Mouse (Mus musculus): ENCODE measurements around the gene Sf3b2. TPM values are rescaled to one million over a fixed set of nuclear protein-coding genes. Genes with fewer than 3 reads are reported as not detected.

Gene Sf3b2
- polyA plus RNA-seq, 1 experiment from 2014 or later, result 406 TPM

DNA sequence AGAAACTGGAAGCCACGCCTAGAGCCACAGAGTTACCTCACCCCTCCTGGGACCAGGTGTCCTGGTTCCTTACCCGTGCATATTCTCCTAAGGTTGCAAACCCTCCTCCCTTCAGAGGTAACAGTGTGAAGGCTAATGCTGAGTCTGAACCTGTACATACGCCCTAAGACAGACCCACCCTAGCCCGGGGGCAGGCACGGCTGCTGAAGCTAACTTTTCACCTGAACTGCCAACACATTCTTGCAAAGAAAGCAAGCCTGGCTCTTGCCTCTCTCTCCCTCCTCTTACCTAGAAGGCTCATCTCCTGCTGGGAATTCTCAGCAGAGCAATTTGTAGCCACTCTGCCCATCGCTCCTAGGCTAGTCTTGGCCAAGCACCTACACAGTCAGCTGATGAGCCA is 5.3 kb upstream of the Sf3b2 start:
- H3K9me3 ChIP-seq, result no peaks in the 10 kb centered on the region
- no peak overlapping the region for H3K27ac ChIP-seq
- peaks cover 22% of the 10 kb centered on the region for H3K4me1 ChIP-seq
- WGBS, result 73% methylated on average over 6 of the region's 6 CpGs
- no peak for ATAC-seq (ENCODE audit: insufficient number of reproducible peaks, insufficient read depth, low FRiP score, low TSS enrichment)
- H3K4me3 ChIP-seq, result no peak overlapping the region
- H3K9ac ChIP-seq, result no peak overlapping the region
- no peaks in the 10 kb centered on the region for H3K36me3 ChIP-seq
- H3K4me2 ChIP-seq (replicated peaks), result no peak overlapping the region
- no peaks in the 10 kb centered on the region for H3K27me3 ChIP-seq

DNA sequence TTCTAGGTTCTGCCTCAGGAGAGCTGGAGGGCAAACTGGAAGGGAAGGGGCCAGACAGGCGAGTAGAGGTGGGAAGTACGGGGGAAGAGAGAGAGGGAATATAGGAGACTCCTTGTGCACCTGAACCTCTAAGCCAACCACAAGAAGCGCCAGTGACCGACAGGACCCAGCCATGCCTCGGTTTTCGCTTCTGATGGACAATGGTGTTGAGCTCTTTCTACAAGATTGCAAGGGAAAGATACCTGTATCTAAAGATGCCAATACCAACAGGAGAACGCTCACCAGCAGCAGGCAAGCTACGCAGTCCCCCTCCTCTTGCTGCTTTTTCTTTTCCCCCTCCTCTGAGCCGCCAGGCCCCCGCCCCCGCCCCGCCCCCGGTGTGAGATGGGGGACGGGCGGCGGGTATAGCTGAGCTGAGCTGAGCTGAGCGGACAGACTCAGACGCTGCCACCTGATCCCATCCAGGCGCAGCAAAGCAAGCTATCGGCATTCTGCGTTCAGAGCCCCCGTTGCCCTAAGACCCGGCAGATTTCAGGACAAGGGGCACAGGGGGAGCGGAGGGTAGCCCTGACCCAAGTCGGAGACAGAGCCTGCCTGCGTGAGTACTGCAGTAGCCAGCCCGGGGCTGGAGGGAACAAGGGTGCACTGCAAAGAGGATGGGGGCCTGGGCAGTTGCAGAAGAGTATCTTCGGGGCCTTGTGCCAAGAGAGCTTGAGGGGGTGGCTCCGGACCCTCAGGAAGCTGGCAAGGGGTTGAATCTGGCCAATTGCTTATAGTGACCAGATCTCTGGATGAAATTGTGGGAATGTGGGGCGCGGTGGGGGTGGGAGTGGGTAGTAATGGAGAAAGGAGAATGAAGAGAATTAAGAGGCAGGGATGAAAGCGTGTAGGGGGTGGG is 2.9 kb upstream of the Sf3b2 start, which contains the start of gene Gal3st3:
Gene Gal3st3 (plus strand): TSS at position 429 of the 898 bp plus-strand sequence.
- WGBS, result 5% methylated on average over 32 of the region's 32 CpGs
- Histone ChIP-seq H3K27ac (peak within 1 kb of the TSS; percentile 56), H3K9me3 (no peaks in the 10 kb centered on the region), H3K27me3 (no peaks in the 10 kb centered on the region), H3K4me3 (peak within 1 kb of the TSS; percentile 48), H3K4me1 (peaks cover 32% of the 10 kb centered on the region), H3K4me2 (replicated peaks) (peak within 1 kb of the TSS; percentile 59), H3K9ac (peak within 1 kb of the TSS; percentile 69), H3K36me3 (peaks cover 7% of the 10 kb centered on the region)
- peak; percentile 44; the same call in 1 of the 2 replicates for ATAC-seq (ENCODE audit: insufficient number of reproducible peaks, insufficient read depth, low FRiP score, low TSS enrichment)

DNA sequence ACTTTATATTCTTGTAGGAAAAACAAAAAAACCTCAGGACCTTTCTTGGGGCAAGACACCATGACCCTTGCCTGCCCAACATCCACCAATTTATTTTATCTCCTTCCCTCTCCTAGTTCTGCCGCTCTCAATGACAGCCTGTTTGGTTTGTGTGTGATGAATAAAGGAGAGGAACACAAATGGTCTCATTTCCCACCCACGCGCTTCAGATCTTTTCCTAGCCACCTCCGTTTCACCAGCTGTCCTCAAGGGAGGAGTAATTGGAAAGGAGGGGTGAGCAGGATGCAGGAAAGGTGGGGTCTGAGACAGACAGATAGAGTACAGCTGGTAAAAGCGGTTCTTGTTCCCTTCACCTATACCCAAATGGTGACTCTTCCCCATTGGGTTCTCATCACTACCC is 1.4 kb upstream of the Sf3b2 start:
- no peak for ATAC-seq (ENCODE audit: insufficient number of reproducible peaks, insufficient read depth, low FRiP score, low TSS enrichment)
- no peaks in the 10 kb centered on the region for H3K27me3 ChIP-seq
- H3K4me2 ChIP-seq (replicated peaks), result no peak overlapping the region
- peaks cover 32% of the 10 kb centered on the region for H3K4me1 ChIP-seq
- 81% methylated on average over 5 of the region's 5 CpGs for WGBS
- no peak overlapping the region for H3K4me3 ChIP-seq
- H3K27ac ChIP-seq, result no peak overlapping the region
- no peaks in the 10 kb centered on the region for H3K9me3 ChIP-seq
- H3K9ac ChIP-seq, result no peak overlapping the region
- H3K36me3 ChIP-seq, result peaks cover 20% of the 10 kb centered on the region

DNA sequence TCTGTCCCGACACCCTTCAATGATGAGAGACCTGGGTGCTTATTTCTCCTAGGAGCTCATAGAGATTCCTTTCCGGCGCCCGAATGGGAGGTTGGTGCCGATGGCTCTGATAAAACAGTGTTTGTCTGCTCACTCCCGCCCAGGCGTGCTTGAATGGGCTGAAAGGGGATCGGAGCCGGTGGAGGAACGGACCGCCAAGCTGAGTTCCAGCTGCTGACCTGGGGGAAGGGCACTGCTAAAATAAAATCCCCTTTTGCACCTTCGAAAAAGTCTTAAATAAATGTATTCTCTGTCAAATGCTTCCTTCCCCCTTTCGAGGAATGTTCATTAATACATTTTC is 451 bp upstream of the Sf3b2 start:
- Histone ChIP-seq H3K27me3 (no peaks in the 10 kb centered on the region), H3K4me1 (peaks cover 32% of the 10 kb centered on the region), H3K27ac (peak overlapping the region; percentile 89), H3K4me2 (replicated peaks) (peak overlapping the region; percentile 67), H3K36me3 (peaks cover 28% of the 10 kb centered on the region), H3K9me3 (no peaks in the 10 kb centered on the region), H3K9ac (peak overlapping the region; percentile 80), H3K4me3 (peak overlapping the region; percentile 78)
- 6% methylated on average over 13 of the region's 13 CpGs for WGBS
- peak; percentile 39; the same call in 1 of the 2 replicates for ATAC-seq (ENCODE audit: insufficient number of reproducible peaks, insufficient read depth, low FRiP score, low TSS enrichment)

DNA sequence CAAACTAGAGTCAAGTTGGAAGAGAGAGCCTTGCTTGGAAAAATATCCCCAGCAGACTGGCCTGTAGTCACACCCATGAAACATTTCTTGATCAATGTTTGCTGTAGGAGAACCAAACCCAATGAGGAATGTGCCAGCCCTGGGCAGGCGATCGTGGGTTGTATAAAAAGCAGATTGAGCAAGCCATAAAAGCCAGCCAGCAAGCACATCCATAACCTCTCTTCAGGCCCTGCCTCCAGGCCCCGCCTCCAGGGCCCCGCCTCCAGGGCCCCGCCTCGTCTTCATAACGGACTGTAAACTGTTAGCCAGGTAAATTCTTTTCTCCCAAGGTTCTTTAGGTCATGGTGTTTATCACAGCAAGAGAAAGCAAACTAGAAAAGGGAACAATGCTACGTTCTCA is 16.9 kb downstream of the Sf3b2 start:
- H3K4me2 ChIP-seq (replicated peaks), result no peak overlapping the region
- H3K4me3 ChIP-seq, result no peak overlapping the region
- H3K9ac ChIP-seq, result no peak overlapping the region
- no peaks in the 10 kb centered on the region for H3K27me3 ChIP-seq
- no peak for ATAC-seq (ENCODE audit: insufficient number of reproducible peaks, insufficient read depth, low FRiP score, low TSS enrichment)
- H3K36me3 ChIP-seq, result peaks cover 83% of the 10 kb centered on the region
- no peak overlapping the region for H3K27ac ChIP-seq
- 86% methylated on average over 8 of the region's 8 CpGs for WGBS
- no peaks in the 10 kb centered on the region for H3K9me3 ChIP-seq
- H3K4me1 ChIP-seq, result peaks cover 11% of the 10 kb centered on the region

DNA sequence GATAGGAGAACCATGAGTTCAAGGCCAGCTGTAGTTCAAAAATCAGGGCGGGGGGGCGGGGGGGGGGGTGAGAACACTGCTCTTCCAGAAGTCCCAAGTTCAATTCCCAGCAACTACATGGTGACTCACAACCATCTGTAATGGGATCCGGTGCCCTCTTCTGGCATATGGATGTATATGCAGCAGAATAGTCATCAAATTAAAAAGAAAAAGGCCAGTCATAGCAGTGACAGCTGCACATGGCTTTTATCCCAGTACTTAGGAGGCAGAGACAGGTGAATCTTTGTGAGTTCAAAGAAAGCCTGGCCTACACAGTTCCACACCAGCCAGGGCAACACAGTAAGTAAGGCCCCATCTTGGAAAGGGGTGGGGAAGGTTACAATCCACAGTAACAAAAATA is 18.1 kb downstream of the Sf3b2 start:
- no peak overlapping the region for H3K9ac ChIP-seq
- H3K4me3 ChIP-seq, result no peak overlapping the region
- ATAC-seq (ENCODE audit: insufficient number of reproducible peaks, insufficient read depth, low FRiP score, low TSS enrichment), result no peak
- no peak overlapping the region for H3K27ac ChIP-seq
- WGBS, result 82% methylated on average over 3 of the region's 3 CpGs
- H3K4me2 ChIP-seq (replicated peaks), result no peak overlapping the region
- peaks cover 12% of the 10 kb centered on the region for H3K4me1 ChIP-seq
- H3K36me3 ChIP-seq, result peaks cover 72% of the 10 kb centered on the region
- H3K9me3 ChIP-seq, result no peaks in the 10 kb centered on the region
- no peaks in the 10 kb centered on the region for H3K27me3 ChIP-seq

DNA sequence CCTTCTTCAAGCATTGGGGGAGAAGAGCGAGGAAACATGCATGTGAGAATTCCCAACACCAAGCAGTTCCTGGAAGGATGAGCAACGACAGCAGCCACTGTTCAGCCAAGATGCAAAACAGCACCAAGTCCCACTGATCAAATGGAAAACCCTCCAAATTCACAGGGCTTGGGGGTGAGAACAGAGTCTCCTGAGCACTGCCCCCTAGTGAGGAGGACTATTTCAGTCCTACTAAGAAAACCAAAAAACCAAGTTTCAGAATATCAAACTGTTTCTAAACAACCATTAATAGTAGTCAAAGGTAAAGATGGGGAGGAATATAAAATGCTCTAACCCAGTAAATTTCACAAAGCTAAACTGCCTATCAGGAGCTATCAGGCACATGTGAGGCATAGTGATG is 18.7 kb downstream of the Sf3b2 start:
- Histone ChIP-seq H3K4me1 (peaks cover 18% of the 10 kb centered on the region), H3K9ac (no peak overlapping the region), H3K4me2 (replicated peaks) (no peak overlapping the region), H3K27ac (no peak overlapping the region), H3K9me3 (no peaks in the 10 kb centered on the region), H3K36me3 (peaks cover 66% of the 10 kb centered on the region), H3K27me3 (no peaks in the 10 kb centered on the region), H3K4me3 (no peak overlapping the region)
- no peak for ATAC-seq (ENCODE audit: insufficient number of reproducible peaks, insufficient read depth, low FRiP score, low TSS enrichment)
- 96% methylated on average over 2 of the region's 2 CpGs for WGBS

DNA sequence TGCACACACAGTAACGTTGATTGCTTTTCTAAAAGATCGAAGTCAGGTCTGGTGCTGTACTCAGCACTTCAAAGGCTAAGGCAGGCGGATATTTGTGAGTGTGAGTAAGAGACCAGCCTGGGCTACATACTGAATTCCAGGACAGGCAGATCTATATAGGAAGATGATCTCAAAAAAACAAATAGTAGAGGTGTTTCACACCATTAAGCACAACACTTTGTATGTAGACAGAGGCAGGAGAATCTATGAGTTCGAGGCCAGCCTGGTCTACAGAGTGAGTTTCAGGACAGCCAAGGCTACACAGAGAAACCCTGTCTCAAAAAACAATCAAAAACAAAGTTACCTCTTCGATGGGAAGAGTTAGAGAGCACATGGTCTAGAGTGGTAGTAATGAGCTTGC is 19.5 kb downstream of the Sf3b2 start:
- H3K27ac ChIP-seq, result no peak overlapping the region
- H3K9ac ChIP-seq, result no peak overlapping the region
- ATAC-seq (ENCODE audit: insufficient number of reproducible peaks, insufficient read depth, low FRiP score, low TSS enrichment), result no peak
- peaks cover 63% of the 10 kb centered on the region for H3K36me3 ChIP-seq
- no peak overlapping the region for H3K4me3 ChIP-seq
- no peaks in the 10 kb centered on the region for H3K9me3 ChIP-seq
- H3K4me2 ChIP-seq (replicated peaks), result no peak overlapping the region
- H3K4me1 ChIP-seq, result peaks cover 20% of the 10 kb centered on the region
- no peaks in the 10 kb centered on the region for H3K27me3 ChIP-seq
- WGBS, result 87% methylated on average over 5 of the region's 5 CpGs

DNA sequence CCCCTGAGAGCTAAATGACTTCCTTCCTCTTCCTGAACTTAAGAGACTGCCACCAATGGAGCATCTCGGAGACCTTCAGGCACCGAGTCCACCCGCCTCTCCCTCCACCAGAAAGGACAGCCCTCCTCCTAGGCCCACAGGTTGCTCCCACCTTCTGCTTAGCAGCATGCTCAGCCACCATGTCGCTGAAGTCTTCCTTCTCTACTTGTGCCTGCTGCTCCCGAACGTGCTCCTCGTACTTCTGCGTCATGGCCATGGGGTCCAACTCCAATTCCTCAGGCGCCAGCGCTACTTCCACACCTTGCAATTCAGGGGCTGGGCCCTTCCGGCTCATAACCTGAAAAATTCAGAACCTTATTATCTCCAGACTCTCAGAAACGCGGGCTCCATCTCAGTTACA is 20.6 kb downstream of the Sf3b2 start:
- Histone ChIP-seq H3K4me2 (replicated peaks) (no peak overlapping the region), H3K9me3 (no peaks in the 10 kb centered on the region), H3K9ac (no peak overlapping the region), H3K27ac (peak overlapping the region; percentile 50), H3K36me3 (peaks cover 55% of the 10 kb centered on the region), H3K4me3 (no peak overlapping the region), H3K27me3 (no peaks in the 10 kb centered on the region), H3K4me1 (peaks cover 22% of the 10 kb centered on the region)
- WGBS, result 92% methylated on average over 12 of the region's 13 CpGs
- ATAC-seq (ENCODE audit: insufficient number of reproducible peaks, insufficient read depth, low FRiP score, low TSS enrichment), result no peak

DNA sequence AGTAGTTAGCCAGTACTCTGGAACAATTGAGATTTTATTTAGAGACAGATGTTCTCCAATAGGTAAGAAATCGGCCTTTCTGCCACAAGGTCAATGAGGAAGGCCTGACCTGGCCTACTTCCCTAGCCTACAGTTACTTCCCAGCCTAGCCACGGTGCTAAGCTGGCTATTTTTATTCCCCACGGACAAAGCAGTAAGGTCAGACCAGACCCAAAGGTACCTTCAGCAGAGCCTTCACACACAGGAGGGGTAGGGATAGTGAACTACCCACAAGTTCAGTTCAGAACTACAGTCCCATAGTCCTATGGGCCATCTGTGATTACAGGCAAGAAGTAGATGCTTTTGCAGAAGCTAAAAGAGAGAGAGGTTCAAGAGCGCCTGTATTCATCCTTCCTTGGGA is 21.3 kb downstream of the Sf3b2 start:
- 66% methylated on average over 4 of the region's 4 CpGs for WGBS
- Histone ChIP-seq H3K36me3 (peaks cover 48% of the 10 kb centered on the region), H3K4me2 (replicated peaks) (peak overlapping the region; percentile 66; the same call in 1 of the 2 replicates), H3K4me3 (no peak overlapping the region), H3K4me1 (peaks cover 22% of the 10 kb centered on the region), H3K27me3 (no peaks in the 10 kb centered on the region), H3K9me3 (no peaks in the 10 kb centered on the region), H3K9ac (no peak overlapping the region), H3K27ac (peak overlapping the region; percentile 89)
- ATAC-seq (ENCODE audit: insufficient number of reproducible peaks, insufficient read depth, low FRiP score, low TSS enrichment), result no peak

DNA sequence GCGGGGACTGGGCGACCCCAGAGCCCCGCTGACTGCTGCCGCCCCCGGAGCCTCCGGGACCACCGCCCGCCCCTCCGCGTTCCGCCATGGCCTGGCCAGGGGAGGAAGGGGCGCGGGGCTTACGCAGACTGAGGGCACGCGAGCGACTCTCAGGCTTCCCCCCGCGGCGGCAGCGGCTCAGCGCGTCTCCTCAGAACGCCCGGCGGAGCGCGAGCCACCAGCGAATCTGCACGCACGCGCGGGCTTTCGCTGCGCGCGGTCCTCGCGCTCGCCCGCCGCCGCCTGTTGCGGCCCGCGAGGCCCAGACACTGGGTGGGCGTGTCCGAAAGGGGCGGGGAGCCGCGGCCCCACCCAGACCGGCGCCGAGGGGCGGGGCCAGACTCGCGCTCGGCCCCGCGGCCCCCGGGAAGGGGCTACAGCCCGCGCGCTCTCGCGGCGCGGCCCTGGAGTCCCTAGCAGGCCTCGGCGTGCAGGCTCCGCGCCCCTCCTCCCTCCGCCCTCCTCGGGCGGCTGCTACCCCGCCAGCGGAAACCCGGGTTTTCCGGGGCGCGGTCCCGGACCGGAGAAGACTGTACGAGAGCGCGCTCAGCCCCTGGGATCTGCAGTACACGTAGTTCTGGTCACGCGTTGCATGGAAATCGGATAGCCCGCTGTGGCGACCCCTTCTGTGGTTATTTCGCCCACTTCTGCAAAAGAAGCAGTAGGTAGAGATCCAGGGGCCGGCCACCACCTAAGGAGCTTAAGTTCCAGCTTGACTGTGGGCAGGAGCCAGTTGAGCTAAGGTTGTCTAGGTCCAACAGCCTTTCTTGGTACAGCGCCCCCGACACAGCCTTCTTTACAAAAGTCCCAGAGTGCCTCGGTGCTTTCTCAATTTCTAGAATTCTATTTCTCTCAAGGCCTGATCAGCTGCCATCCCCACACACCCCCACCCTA is 22.2 kb downstream of the Sf3b2 start, which contains the start of gene Pacs1:
Gene Pacs1 (minus strand): TSS at position 319 of the 933 bp plus-strand sequence.
- H3K4me3 ChIP-seq, result peak within 1 kb of the TSS; percentile 97
- H3K9me3 ChIP-seq, result no peaks in the 10 kb centered on the region
- ATAC-seq (ENCODE audit: insufficient number of reproducible peaks, insufficient read depth, low FRiP score, low TSS enrichment), result peak; percentile 89
- peak within 1 kb of the TSS; percentile 66 for H3K4me2 ChIP-seq (replicated peaks)
- peaks cover 27% of the 10 kb centered on the region for H3K4me1 ChIP-seq
- WGBS, result under 1% methylated on average over 94 of the region's 97 CpGs
- H3K27me3 ChIP-seq, result no peaks in the 10 kb centered on the region
- peak within 1 kb of the TSS; percentile 96 for H3K9ac ChIP-seq
- H3K36me3 ChIP-seq, result peaks cover 39% of the 10 kb centered on the region
- peak within 1 kb of the TSS; percentile 89 for H3K27ac ChIP-seq
